Mouse (Mus musculus): ENCODE measurements around the gene Prom1.

DNA sequence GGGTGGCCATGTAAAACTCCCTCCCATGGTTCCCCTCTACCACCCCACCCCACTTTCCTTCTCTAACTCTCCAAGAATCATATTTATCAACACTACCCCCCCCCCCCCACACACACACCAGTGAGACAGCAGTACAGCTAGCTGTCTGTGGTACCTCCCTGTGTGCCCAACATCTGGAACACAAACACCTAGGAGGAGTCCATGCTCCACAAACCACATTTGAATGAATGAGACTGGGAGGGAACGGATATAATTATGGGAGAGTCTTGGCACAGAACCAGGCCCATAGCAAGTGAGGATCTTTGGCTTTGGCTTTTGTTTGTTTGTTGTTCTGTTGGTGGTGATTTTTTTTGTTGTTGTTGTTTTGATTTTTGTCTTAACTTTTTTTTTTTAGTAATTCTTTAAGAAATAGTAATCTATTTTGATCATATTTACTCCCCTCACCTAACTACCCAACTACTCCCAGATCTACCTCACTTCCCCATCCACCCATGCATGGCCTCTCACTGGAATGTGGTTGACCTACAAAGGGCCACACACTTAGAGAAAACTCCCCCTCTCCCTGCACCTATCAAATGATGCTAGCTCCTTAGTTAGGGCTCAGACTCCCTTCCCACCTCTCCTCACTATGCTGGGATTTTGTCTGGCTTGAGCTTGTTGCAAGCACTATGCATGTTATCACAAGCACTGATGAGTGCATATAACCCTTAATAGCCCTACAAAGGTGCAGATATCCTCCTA is 124.8 kb downstream of the Prom1 start:
- TF ChIP-seq RCOR1 (IDR thresholded peaks at IDR 0.05; ENCODE audit: low read depth, low read length) (no peak), JUND (IDR thresholded peaks at IDR 0.05; ENCODE audit: low read depth, low read length) (no peak), MYB (IDR thresholded peaks at IDR 0.05; ENCODE audit: low read depth, low read length) (no peak), GATA1 (IDR thresholded peaks at IDR 0.05; ENCODE audit: low read depth, low read length) (no peak), POLR2A (IDR thresholded peaks at IDR 0.05; ENCODE audit: control insufficient read depth in 1 of 2, insufficient read depth in 1 of 2, low read depth in 1 of 2, low read length in 2 of 2, poor library complexity in 1 of 2) (no peak), TCF12 (IDR thresholded peaks at IDR 0.05; ENCODE audit: low read depth, low read length) (no peak)
